Mouse (Mus musculus) spleen, postnatal 4 days (tissue): ENCODE measurements at regions not wholly inside any gene's neighbourhood (a gene's known extent, or its start where the extent isn't known, plus 50 kb on each side); places are given as distances from the start of the nearest gene placed in this dataset.

Experiments
- DNase-seq, 2 experiments: peaks; one replicate each; pipeline ENCODE4 v3.0.0; 2022; ENCODE audit warnings: low spot score in 2 of 2

DNA sequence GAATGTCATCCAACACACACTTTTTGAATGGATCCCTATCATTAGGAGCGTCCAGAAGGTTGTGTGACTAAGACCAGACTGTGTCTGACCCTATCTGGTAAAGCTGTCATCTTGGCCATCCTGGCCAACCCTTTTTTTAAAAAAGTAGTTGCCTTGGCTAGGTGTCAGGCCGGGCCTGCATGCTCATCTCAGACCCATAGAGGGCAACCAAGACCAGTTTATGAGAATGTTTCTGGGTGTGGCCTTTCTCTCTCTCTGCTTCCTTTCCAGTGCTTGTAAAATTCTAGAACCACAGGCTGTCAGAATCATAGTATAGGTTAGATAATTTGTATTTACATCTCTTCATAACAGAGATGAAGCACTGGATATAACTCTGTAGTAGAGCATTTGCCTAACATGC lies 62.8 kb upstream of the Las1l start:
- DNase-seq, result peak in 1 of 2 experiments; percentile 43

DNA sequence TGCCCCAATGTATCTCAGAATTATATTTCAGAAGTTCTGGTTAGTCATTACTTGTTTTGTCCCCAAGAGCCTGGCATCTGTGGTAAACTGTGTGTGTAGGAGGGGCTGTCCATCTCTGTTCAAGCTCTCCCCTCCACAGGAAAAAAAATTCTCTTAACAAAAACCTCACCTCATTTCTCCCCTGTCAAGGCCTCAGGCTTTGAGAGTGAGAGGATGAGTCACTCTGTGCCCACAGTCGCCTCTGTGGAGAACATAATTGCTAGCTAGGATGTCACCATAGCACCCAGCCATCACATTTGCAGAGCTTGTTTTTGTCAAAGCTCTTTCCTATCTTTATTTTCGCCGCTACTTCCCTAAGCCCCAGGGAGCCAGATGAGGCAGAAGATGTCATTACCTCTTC lies 63.6 kb upstream of the Las1l start:
- DNase-seq, result no peak

DNA sequence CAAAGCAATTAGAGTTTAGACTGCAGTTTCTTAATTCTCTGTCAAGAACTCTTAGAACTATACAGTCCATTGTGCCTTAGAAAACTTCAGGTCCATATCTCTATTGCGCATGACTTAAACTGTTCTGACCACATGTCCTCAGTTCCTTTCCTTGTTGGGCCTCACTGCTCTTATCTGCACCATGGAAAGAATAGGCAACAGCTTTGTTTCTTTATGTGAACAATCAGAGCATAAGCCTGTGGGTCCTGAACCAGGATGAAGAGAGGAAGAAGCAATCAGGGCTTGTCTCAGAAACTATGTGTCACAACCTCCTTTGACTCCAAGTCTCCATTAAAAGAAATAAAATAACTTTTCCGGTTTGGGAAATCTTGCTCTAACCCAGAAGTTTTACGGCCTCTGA lies 68.6 kb upstream of the Las1l start:
- DNase-seq, result no peak

DNA sequence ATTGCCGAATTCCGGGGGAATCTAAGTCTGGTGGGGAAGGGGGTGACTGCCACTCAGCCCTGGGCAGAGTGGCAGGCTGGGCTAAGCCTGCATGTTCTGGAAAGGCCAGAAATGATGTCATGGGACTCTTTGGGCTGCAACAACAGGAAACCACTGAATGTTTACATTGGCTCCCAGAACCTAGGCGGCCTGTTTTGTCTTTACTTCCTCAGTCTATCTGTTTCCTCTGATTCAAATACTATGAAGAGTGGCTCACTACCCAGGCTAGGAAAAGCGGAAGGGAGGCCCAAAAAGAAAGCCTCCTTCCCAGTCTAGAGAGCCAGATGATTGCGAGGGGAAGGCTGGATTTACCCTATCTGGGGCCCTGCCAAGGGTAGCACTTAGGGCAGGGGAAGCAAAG lies 69.1 kb upstream of the Las1l start:
- peak in 1 of 2 experiments; percentile 9 for DNase-seq

DNA sequence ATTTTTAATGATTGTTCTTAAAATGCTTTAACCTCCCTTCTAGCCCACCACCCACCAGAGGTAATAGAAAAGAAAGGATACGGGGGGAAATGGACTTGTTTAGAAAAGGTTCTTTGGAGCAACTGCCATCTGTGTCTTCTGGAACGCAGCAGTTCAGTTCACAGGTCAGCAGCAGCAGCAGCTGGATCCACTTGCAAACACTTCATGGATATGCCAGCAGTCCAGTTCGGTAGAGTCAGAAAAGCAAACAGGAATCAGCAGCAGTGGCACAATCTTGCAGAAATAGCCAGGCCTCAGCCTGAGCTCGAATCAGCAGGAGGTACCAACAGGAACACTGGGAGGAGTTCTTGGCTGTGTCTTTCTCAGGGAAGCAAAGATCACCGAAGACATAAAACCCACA lies 64.3 kb upstream of the Msn start:
- DNase-seq, result no peak

DNA sequence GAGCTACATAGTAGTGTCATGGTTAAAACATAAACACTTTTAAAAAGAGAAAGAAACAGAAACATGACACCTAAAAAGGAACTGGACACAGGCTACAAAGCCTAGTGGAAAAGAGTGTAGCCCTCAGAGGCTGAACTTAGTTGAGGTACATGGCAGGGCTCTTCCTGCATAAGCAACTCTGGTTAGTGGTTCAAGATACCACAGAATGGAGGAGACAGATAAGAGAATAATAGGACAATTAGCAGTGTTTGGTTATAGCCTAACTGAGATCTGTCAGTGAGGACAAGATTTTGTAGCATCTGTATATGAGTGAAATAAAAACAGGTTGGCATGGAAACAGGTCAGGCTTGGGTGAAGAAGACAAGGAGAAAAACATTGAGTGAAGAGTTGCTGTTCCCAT lies 60.5 kb upstream of the Msn start:
- DNase-seq, result no peak

DNA sequence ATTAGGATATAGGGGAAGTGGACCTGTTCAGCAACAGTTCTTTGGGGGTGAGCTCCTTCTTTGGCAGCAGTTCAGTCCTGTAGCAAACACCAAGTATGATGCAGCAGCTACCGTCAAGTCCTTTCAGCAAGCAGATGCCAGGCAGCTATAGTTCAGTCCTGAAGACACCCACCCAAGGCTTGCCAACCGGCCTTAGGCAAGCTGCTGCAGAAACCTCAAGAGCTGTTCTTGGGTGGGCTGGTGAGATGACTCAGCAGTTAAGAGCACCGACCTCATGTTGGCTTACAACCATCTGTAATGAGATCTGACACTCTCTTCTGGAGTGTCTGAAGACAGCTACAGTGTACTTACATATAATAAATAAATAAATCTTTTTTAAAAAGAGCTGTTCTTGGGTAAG lies 53.6 kb upstream of the Msn start:
- DNase-seq, result no peak
